8 mouse cellular contexts compared by ENCODE assay signal in genomic region chr6:116337835-116338501, GRCm38 (mm10). TPM values are rescaled to one million over a fixed set of nuclear protein-coding genes. Genes with fewer than 3 reads are reported as not detected.
A peak's percentile ranks its signal among the peaks of the same experiment; 100 is the strongest.
DNase-seq lines count a peak whose midpoint lies in the region; ATAC-seq lines count a peak whose summit lies in the region.

March8 (plus strand) TSS chr6:116338024.

- peak; percentile 95 for DNase-seq in Muller cell, postnatal 12 days (ENCODE audit: inconsistent ontology term)
- DNase-seq in cerebellum, adult 9-11 months = peak; percentile 92
- peak; percentile 41 to 86 for DNase-seq in frontal cortex, adult 2 months (ENCODE audit: extremely low spot score in 1 of 2, low spot score in 1 of 2)
- peak; percentile 97 for DNase-seq in hindbrain, embryonic 11.5 days (ENCODE audit: low spot score)
- peak; percentile 79 to 84 for DNase-seq in layer of hippocampus, postnatal 14 days (ENCODE audit: low spot score in 2 of 2)
- DNase-seq in lung, postnatal 14 days = peak; percentile 93
- DNase-seq in retina, adult 2 months (ENCODE audit: low read depth, low spot score) = peak; percentile 90
- peak; percentile 32 to 59 for DNase-seq in thymus, postnatal 36 days

- H3K27me3 ChIP-seq in hindbrain, embryonic 11.5 days (ENCODE audit: control insufficient read depth, insufficient read depth, low read length) = no peaks in the 10 kb centered on the region

- H3K9ac ChIP-seq in hindbrain, embryonic 11.5 days (ENCODE audit: low read depth, low read length) = peak within 1 kb of the TSS; percentile 84

- H3K4me2 ChIP-seq in hindbrain, embryonic 11.5 days (replicated peaks; ENCODE audit: low read depth, low read length) = peak within 1 kb of the TSS; percentile 57

- peak within 1 kb of the TSS; percentile 98 for H3K4me3 ChIP-seq in hindbrain, embryonic 11.5 days (ENCODE audit: low read depth, low read length)

- H3K36me3 ChIP-seq in hindbrain, embryonic 11.5 days (ENCODE audit: control insufficient read depth, insufficient read depth, low read length) = peaks cover 2% of the 10 kb centered on the region; the same call in 1 of the 2 replicates

- ATAC-seq in hindbrain, embryonic 11.5 days (ENCODE audit: low FRiP score) = peak; percentile 98

- H3K9me3 ChIP-seq in hindbrain, embryonic 11.5 days (ENCODE audit: control insufficient read depth, low read length) = no peaks in the 10 kb centered on the region

- WGBS in hindbrain, embryonic 11.5 days = under 1% methylated on average over 63 of the region's 75 CpGs

- H3K27ac ChIP-seq in hindbrain, embryonic 11.5 days (ENCODE audit: low read depth, low read length) = peak within 1 kb of the TSS; percentile 65

- H3K4me1 ChIP-seq in hindbrain, embryonic 11.5 days (replicated peaks; ENCODE audit: control insufficient read depth, insufficient read depth, low read length) = no peaks in the 10 kb centered on the region

RNA-seq across cellular contexts. Expression of gene March8, which starts in this region (rescaled TPM):
- 50.9 and 54.7 TPM in 2 replicates for polyA plus RNA-seq in frontal cortex, adult 2 months (2012; rRNA removed)
- polyA plus RNA-seq in hindbrain, embryonic 11.5 days (2014; fragmentation: Nextera tagmentation; extraction: Ambion mirVana) = 47.9 and 52.8 TPM in 2 replicates
- total RNA-seq in layer of hippocampus, postnatal 14 days (2021) = 10 to 100 TPM; 69.2 to 73.9 TPM

Comparison
In these comparisons a context has a peak if more than half of its experiments do, and no peak if none do; other contexts are left out.
1. Peak in every context shown above with its lines: DNase-seq, ATAC-seq, H3K4me3 ChIP-seq and H3K27ac ChIP-seq.
2. DNase-seq: peak in every context shown above with its lines; median percentile 97 in hindbrain, embryonic 11.5 days; 95 in Muller cell, postnatal 12 days; 93 in lung, postnatal 14 days; 92 in cerebellum, adult 9-11 months; 90 in retina, adult 2 months; 82 in layer of hippocampus, postnatal 14 days; 64 in frontal cortex, adult 2 months; 46 in thymus, postnatal 36 days.